Mouse (Mus musculus): ENCODE measurements at regions not wholly inside any gene's neighbourhood (a gene's known extent, or its start where the extent isn't known, plus 50 kb on each side); places are given as distances from the start of the nearest gene placed in this dataset.
A peak's percentile ranks its signal among the peaks of the same experiment; 100 is the strongest.

GRCm38 (mm10) chr10:66849681-66850080 lies 246.2 kb upstream of the Jmjd1c start:
- Histone ChIP-seq H3K27me3 (ENCODE audit: control insufficient read depth, insufficient read depth, low read length) (no peaks in the 10 kb centered on the region), H3K9ac (replicated peaks; ENCODE audit: low read length) (no peak overlapping the region), H3K4me3 (replicated peaks; ENCODE audit: low read depth, low read length) (no peak overlapping the region), H3K27ac (replicated peaks; ENCODE audit: low read depth, low read length) (no peak overlapping the region), H3K4me1 (ENCODE audit: control insufficient read depth, insufficient read depth, low read length) (no peaks in the 10 kb centered on the region), H3K36me3 (ENCODE audit: control insufficient read depth, insufficient read depth, low read length) (no peaks in the 10 kb centered on the region), H3K4me2 (ENCODE audit: low read length) (no peak overlapping the region), H3K9me3 (ENCODE audit: control insufficient read depth, low read length) (no peaks in the 10 kb centered on the region)
- ATAC-seq (ENCODE audit: low FRiP score, low TSS enrichment) (no peak), DNase-seq (no peak)
- WGBS, result 59% methylated on average over 6 of the region's 6 CpGs

- Histone ChIP-seq H3K36me3 (ENCODE audit: control insufficient read depth, insufficient read depth, low read length) (no peaks in the 10 kb centered on the region), H3K4me1 (ENCODE audit: control insufficient read depth, insufficient read depth, low read length) (no peaks in the 10 kb centered on the region), H3K27me3 (ENCODE audit: control insufficient read depth, insufficient read depth, low read length) (no peaks in the 10 kb centered on the region), H3K4me3 (replicated peaks; ENCODE audit: low read depth, low read length) (no peak overlapping the region), H3K9ac (replicated peaks; ENCODE audit: low read length) (no peak overlapping the region), H3K27ac (replicated peaks; ENCODE audit: low read depth, low read length) (no peak overlapping the region), H3K4me2 (ENCODE audit: low read length) (no peak overlapping the region), H3K9me3 (ENCODE audit: control insufficient read depth, low read length) (no peaks in the 10 kb centered on the region)
- DNase-seq (no peak), ATAC-seq (ENCODE audit: low FRiP score, low TSS enrichment) (no peak)
- 69% methylated on average over 4 of the region's 4 CpGs for WGBS
These were observed 244.9 kb upstream of the Jmjd1c start for GRCm38 (mm10) chr10:66850972-66851478.

DNA sequence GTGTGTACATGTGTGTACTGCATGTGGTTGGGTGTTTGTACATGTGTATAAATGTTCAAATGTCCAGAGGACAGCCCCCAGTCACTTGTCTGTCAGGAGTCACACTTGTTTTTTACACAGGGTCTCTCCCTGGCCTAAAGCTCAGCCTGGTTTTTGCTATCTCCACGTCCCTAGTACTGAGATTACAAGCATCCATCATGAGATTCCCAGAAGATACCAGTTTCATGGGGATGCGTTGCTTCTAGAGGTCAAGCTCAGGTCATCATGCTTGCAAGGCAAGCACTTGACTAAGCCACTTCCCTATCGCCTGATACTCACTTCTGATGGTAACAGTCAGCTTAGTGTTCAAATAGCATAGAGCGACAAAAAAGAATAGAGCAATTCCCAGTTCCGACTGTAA lies 244.1 kb upstream of the Jmjd1c start:
- 86% methylated on average over 5 of the region's 5 CpGs for WGBS
- Histone ChIP-seq H3K27me3 (ENCODE audit: control insufficient read depth, insufficient read depth, low read length) (no peaks in the 10 kb centered on the region), H3K9me3 (ENCODE audit: control insufficient read depth, low read length) (no peaks in the 10 kb centered on the region), H3K36me3 (ENCODE audit: control insufficient read depth, insufficient read depth, low read length) (no peaks in the 10 kb centered on the region), H3K4me3 (replicated peaks; ENCODE audit: low read depth, low read length) (no peak overlapping the region), H3K4me2 (ENCODE audit: low read length) (no peak overlapping the region), H3K4me1 (ENCODE audit: control insufficient read depth, insufficient read depth, low read length) (no peaks in the 10 kb centered on the region), H3K9ac (replicated peaks; ENCODE audit: low read length) (no peak overlapping the region), H3K27ac (replicated peaks; ENCODE audit: low read depth, low read length) (no peak overlapping the region)
- DNase-seq (no peak), ATAC-seq (ENCODE audit: low FRiP score, low TSS enrichment) (no peak)

DNA sequence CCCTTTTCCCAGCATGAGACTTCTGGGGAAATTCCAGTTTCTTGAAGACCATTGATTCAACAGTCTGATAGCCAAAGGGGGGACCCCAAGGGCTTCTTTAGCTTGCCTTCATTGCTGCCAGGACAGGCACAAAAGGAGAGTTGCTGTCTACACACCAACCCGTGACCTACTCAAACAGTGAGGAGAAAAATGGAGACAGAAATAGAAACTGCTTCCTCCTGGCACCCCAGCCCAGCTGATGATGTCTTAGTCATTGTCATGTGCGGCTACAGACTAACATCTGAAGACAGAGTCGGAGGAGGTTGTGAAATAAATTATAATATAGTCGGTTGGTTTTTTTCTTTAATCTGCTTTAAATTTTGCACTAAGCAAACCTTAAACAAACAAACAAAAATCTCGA lies 243.2 kb upstream of the Jmjd1c start:
- no peak overlapping the region for H3K4me3 ChIP-seq (replicated peaks; ENCODE audit: low read depth, low read length)
- H3K9me3 ChIP-seq (ENCODE audit: control insufficient read depth, low read length), result no peaks in the 10 kb centered on the region
- no peak for DNase-seq
- no peak overlapping the region for H3K9ac ChIP-seq (replicated peaks; ENCODE audit: low read length)
- H3K4me2 ChIP-seq (ENCODE audit: low read length), result no peak overlapping the region
- H3K36me3 ChIP-seq (ENCODE audit: control insufficient read depth, insufficient read depth, low read length), result no peaks in the 10 kb centered on the region
- H3K27me3 ChIP-seq (ENCODE audit: control insufficient read depth, insufficient read depth, low read length), result no peaks in the 10 kb centered on the region
- ATAC-seq (ENCODE audit: low FRiP score, low TSS enrichment), result no peak; the same call in 1 of the 2 replicates
- H3K4me1 ChIP-seq (ENCODE audit: control insufficient read depth, insufficient read depth, low read length), result no peaks in the 10 kb centered on the region
- no peak overlapping the region for H3K27ac ChIP-seq (replicated peaks; ENCODE audit: low read depth, low read length)
- 54% methylated on average over 5 of the region's 5 CpGs for WGBS

DNA sequence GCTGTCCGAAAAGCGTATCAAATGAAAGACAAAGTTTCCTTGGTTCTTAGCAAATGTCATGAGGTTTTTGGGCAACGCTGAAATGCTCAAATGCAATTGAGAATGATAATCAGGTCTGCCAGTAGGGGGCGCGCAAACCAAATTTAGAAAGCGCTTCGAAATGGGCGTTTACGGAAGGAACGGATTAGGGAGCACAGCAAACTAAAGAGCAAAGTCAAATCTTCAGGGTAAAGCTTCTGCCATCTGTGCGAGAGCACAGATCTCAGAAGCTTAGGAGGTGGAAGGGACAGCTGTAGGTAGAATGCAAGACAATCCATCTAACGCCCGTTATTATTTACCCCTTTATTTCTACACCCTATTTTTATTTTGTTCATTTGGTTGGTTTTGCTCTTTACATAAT lies 242.7 kb upstream of the Jmjd1c start:
- Histone ChIP-seq H3K27ac (replicated peaks; ENCODE audit: low read depth, low read length) (no peak overlapping the region), H3K36me3 (ENCODE audit: control insufficient read depth, insufficient read depth, low read length) (no peaks in the 10 kb centered on the region), H3K4me1 (ENCODE audit: control insufficient read depth, insufficient read depth, low read length) (no peaks in the 10 kb centered on the region), H3K9me3 (ENCODE audit: control insufficient read depth, low read length) (no peaks in the 10 kb centered on the region), H3K9ac (replicated peaks; ENCODE audit: low read length) (no peak overlapping the region), H3K4me2 (ENCODE audit: low read length) (no peak overlapping the region), H3K4me3 (replicated peaks; ENCODE audit: low read depth, low read length) (no peak overlapping the region), H3K27me3 (ENCODE audit: control insufficient read depth, insufficient read depth, low read length) (no peaks in the 10 kb centered on the region)
- 9% methylated on average over 13 of the region's 13 CpGs for WGBS
- ATAC-seq (ENCODE audit: low FRiP score, low TSS enrichment), result no peak
- DNase-seq, result peak; percentile 93

DNA sequence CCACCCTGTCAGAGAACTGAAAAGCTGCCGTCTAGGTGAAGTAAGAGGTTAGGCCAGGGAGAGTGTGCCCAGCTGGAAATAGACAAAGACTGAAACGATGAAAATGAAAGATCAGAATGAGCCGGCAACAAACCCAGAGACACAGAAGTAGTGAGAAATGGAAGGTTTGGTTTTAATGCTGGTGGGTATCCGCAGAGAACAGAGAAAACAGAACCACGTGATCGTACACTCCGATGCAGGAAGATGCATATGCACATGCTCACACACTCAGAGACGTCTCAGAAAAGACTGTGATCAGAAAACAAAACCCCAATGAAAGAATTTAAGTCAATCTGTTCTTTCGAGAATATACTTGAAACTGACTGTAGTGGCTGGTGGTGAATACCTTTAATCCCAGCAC lies 241.0 kb upstream of the Jmjd1c start:
- Histone ChIP-seq H3K27ac (replicated peaks; ENCODE audit: low read depth, low read length) (no peak overlapping the region), H3K9me3 (ENCODE audit: control insufficient read depth, low read length) (no peaks in the 10 kb centered on the region), H3K27me3 (ENCODE audit: control insufficient read depth, insufficient read depth, low read length) (no peaks in the 10 kb centered on the region), H3K9ac (replicated peaks; ENCODE audit: low read length) (no peak overlapping the region), H3K4me1 (ENCODE audit: control insufficient read depth, insufficient read depth, low read length) (no peaks in the 10 kb centered on the region), H3K4me2 (ENCODE audit: low read length) (no peak overlapping the region), H3K36me3 (ENCODE audit: control insufficient read depth, insufficient read depth, low read length) (no peaks in the 10 kb centered on the region), H3K4me3 (replicated peaks; ENCODE audit: low read depth, low read length) (no peak overlapping the region)
- no peak for DNase-seq
- ATAC-seq (ENCODE audit: low FRiP score, low TSS enrichment), result no peak
- WGBS, result 91% methylated on average over 9 of the region's 9 CpGs

- Histone ChIP-seq H3K4me2 (ENCODE audit: low read length) (no peak overlapping the region), H3K27ac (replicated peaks; ENCODE audit: low read depth, low read length) (no peak overlapping the region), H3K9me3 (ENCODE audit: control insufficient read depth, low read length) (no peaks in the 10 kb centered on the region), H3K4me1 (ENCODE audit: control insufficient read depth, insufficient read depth, low read length) (no peaks in the 10 kb centered on the region), H3K4me3 (replicated peaks; ENCODE audit: low read depth, low read length) (no peak overlapping the region), H3K27me3 (ENCODE audit: control insufficient read depth, insufficient read depth, low read length) (no peaks in the 10 kb centered on the region), H3K9ac (replicated peaks; ENCODE audit: low read length) (no peak overlapping the region), H3K36me3 (ENCODE audit: control insufficient read depth, insufficient read depth, low read length) (no peaks in the 10 kb centered on the region)
- no peak for ATAC-seq (ENCODE audit: low FRiP score, low TSS enrichment)
- 83% methylated on average over 7 of the region's 7 CpGs for WGBS
- DNase-seq, result no peak
These were observed 238.6 kb upstream of the Jmjd1c start for GRCm38 (mm10) chr10:66857330-66857729.

DNA sequence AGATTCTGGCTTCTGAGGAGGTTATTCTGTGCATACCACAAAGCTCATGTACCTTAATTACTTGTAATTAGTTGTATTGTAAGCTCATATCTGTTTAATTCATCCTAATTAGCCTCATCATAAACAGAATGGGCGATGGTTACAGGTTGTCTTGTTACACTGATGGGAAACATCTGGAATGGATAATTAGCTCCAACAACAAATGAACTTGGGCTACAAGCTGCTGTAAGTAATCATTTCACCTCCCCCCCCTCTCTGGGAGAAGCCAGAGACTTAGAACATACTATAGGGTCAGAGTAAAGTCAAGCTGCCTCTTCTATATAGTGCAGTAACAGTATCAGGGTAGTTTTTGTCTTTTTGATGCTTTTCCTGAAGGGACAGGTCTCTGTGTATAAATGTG lies 234.5 kb upstream of the Jmjd1c start:
- no peaks in the 10 kb centered on the region for H3K4me1 ChIP-seq (ENCODE audit: control insufficient read depth, insufficient read depth, low read length)
- no peak overlapping the region for H3K27ac ChIP-seq (replicated peaks; ENCODE audit: low read depth, low read length)
- DNase-seq (no peak), ATAC-seq (ENCODE audit: low FRiP score, low TSS enrichment) (no peak)
- no peaks in the 10 kb centered on the region for H3K9me3 ChIP-seq (ENCODE audit: control insufficient read depth, low read length)
- WGBS, result 96% methylated on average over 1 of the region's 1 CpGs
- H3K27me3 ChIP-seq (ENCODE audit: control insufficient read depth, insufficient read depth, low read length), result no peaks in the 10 kb centered on the region
- no peak overlapping the region for H3K4me2 ChIP-seq (ENCODE audit: low read length)
- H3K36me3 ChIP-seq (ENCODE audit: control insufficient read depth, insufficient read depth, low read length), result no peaks in the 10 kb centered on the region
- H3K4me3 ChIP-seq (replicated peaks; ENCODE audit: low read depth, low read length), result no peak overlapping the region
- H3K9ac ChIP-seq (replicated peaks; ENCODE audit: low read length), result no peak overlapping the region

DNA sequence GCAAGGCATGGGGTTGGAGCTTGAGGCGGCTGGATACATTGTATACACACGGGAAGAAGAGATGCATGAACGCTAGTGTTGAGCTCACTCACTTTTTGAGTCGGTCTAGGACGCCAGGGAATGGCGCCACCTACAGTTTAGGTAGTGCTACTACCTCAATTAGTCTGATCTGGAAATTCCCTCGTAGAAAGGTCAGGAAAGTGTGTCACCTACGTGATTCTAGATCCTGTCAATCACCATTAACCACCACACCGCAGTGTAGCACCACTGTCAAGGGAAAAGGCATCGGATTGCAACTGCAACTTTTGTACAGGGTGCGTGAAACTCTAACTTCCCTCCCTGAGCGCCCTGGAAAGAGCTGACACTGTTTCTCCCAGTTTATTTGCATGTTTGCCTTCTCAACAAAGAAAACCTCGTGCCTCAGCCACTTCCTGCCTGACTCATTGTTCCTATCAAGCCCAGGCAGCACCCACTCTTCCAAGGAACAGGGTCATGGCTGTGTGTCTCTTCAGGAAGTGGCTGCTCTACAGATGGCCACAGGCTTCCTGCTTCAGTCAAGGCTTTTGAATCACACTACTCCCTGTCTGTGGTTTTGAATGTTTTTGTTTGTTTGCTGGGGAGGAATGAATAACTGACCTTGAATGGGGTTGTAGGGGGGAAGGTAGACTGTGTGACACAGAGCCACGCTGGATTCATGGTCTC lies 231.6 kb upstream of the Jmjd1c start:
- DNase-seq (no peak), ATAC-seq (ENCODE audit: low FRiP score, low TSS enrichment) (no peak)
- Histone ChIP-seq H3K36me3 (ENCODE audit: control insufficient read depth, insufficient read depth, low read length) (no peaks in the 10 kb centered on the region), H3K4me1 (ENCODE audit: control insufficient read depth, insufficient read depth, low read length) (no peaks in the 10 kb centered on the region), H3K27ac (replicated peaks; ENCODE audit: low read depth, low read length) (no peak overlapping the region), H3K4me2 (ENCODE audit: low read length) (no peak overlapping the region), H3K9me3 (ENCODE audit: control insufficient read depth, low read length) (no peaks in the 10 kb centered on the region), H3K27me3 (ENCODE audit: control insufficient read depth, insufficient read depth, low read length) (no peaks in the 10 kb centered on the region), H3K9ac (replicated peaks; ENCODE audit: low read length) (no peak overlapping the region), H3K4me3 (replicated peaks; ENCODE audit: low read depth, low read length) (no peak overlapping the region)
- WGBS, result 69% methylated on average over 14 of the region's 14 CpGs
